Mouse (Mus musculus) forebrain, postnatal 0 days (tissue): ENCODE measurements around the gene Lars2. TPM values are rescaled to one million over a fixed set of nuclear protein-coding genes. Genes with fewer than 3 reads are reported as not detected.
"Not testable (repeated sequence)": the region's sequence is repeated elsewhere in the genome, so short reads cannot be mapped to it uniquely, and the experiment has no call there.

Experiments
- ATAC-seq: fragments of 200-750 bp; cut with Nextera tagmentation; 2 replicates; pipeline ENCODE4 v1.8.0; 2017; ENCODE audit warnings: mild to moderate bottlenecking, moderate library complexity
- DNase-seq: peaks from one replicate; pipeline ENCODE4 v3.0.0-alpha.2; 2015
- H3K27ac ChIP-seq: fragments of 300-500 bp; sonication (generic); 2 replicates; pipeline ENCODE4 v1.5.1; 2014; ENCODE audit warnings: low read depth, mild to moderate bottlenecking, antibody characterized with exemption, low read length, moderate library complexity, mixed read lengths
- H3K27me3 ChIP-seq: fragments of 300-500 bp; sonication (generic); 2 replicates; pipeline ENCODE4 v1.6.1; 2014; ENCODE audit warnings: mild to moderate bottlenecking, low read length, mixed read lengths; ENCODE audit not compliant: insufficient read depth
- H3K36me3 ChIP-seq: fragments of 300-500 bp; sonication (generic); 2 replicates; pipeline ENCODE4 v1.6.1; 2014; ENCODE audit warnings: mild to moderate bottlenecking, moderate library complexity; ENCODE audit not compliant: insufficient read depth
- H3K4me1 ChIP-seq: fragments of 300-500 bp; sonication (generic); 2 replicates; pipeline ENCODE4 v1.6.1; 2014; ENCODE audit warnings: antibody characterized with exemption; ENCODE audit not compliant: insufficient read depth
- H3K4me2 ChIP-seq: fragments of 300-500 bp; sonication (generic); 2 replicates; pipeline ENCODE4 v1.6.1; 2014; ENCODE audit warnings: low read depth, mild to moderate bottlenecking, moderate library complexity
- H3K4me3 ChIP-seq: fragments of 300-500 bp; sonication (generic); 2 replicates; pipeline ENCODE4 v1.5.1; 2014; ENCODE audit warnings: low read depth, low read length, mixed read lengths
- H3K9ac ChIP-seq: fragments of 300-500 bp; sonication (generic); 2 replicates; pipeline ENCODE4 v1.6.1; 2014; ENCODE audit warnings: mild to moderate bottlenecking
- H3K9me3 ChIP-seq: fragments of 300-500 bp; sonication (generic); 2 replicates; pipeline ENCODE4 v1.6.1; 2016; ENCODE audit warnings: low read length
- CTCF ChIP-seq: sonication (generic); IDR thresholded peaks from 2 replicates; pipeline ENCODE4 v1.5.1; 2016; ENCODE audit warnings: antibody characterized with exemption, control low read depth, low read depth
- WGBS: fragments of 180-500 bp; shearing (Covaris S2); extraction: QIAGEN DNeasy Blood & Tissue Kit; methylation state at CpG from one replicate; pipeline ENCODE4 v1.1.7; 2014; 5-methylcytosine and 5-hydroxymethylcytosine counted together
- polyA plus RNA-seq: library from polyadenylated mRNA; unstranded; fragments of >200 nt; fragmentation: Nextera tagmentation; extraction: Ambion mirVana; gene quantifications from 2 replicates; pipeline ENCODE4 v1.2.1, GENCODE M21; 2015
- total RNA-seq: library from RNA; depleted of rRNA; stranded (reverse); fragments of >200 nt; gene quantifications from 2 replicates; pipeline ENCODE4 v1.2.3, GENCODE M21; 2014

Lars2 gene
- total and polyA plus RNA-seq, 2 experiments from 2014 or later: 83.3 to 876 TPM

- no peaks in the 10 kb centered on the region for H3K27me3 ChIP-seq
- H3K9ac ChIP-seq: no peak overlapping the region
- no peaks in the 10 kb centered on the region for H3K4me1 ChIP-seq
- WGBS: 83% methylated on average over 4 of the region's 4 CpGs
- no peak for TF ChIP-seq CTCF
- H3K27ac ChIP-seq: no peak overlapping the region
- no peak overlapping the region for H3K4me2 ChIP-seq
- H3K4me3 ChIP-seq: no peak overlapping the region
- ATAC-seq (no peak), DNase-seq (no peak)
- H3K36me3 ChIP-seq: peaks cover 9% of the 10 kb centered on the region; the same call in 1 of the 2 replicates
- no peaks in the 10 kb centered on the region for H3K9me3 ChIP-seq
These were observed 63.1 kb downstream of the Lars2 start for GRCm38 (mm10) chr9:123429863-123430262.

- DNase-seq (no peak), ATAC-seq (no peak)
- no peak overlapping the region for H3K4me3 ChIP-seq
These were observed 64.2 kb downstream of the Lars2 start for GRCm38 (mm10) chr9:123430973-123431372.

GRCm38 (mm10) chr9:123438223-123438622 is 71.5 kb downstream of the Lars2 start:
- Histone ChIP-seq H3K4me3 (no peak overlapping the region), H3K4me1 (no peaks in the 10 kb centered on the region), H3K4me2 (no peak overlapping the region), H3K9me3 (no peaks in the 10 kb centered on the region), H3K27ac (no peak overlapping the region), H3K36me3 (peaks cover 24% of the 10 kb centered on the region), H3K27me3 (no peaks in the 10 kb centered on the region), H3K9ac (peak overlapping the region; percentile 18; the same call in 1 of the 2 replicates)
- DNase-seq (no peak), ATAC-seq (no peak)
- 65% methylated on average over 2 of the region's 2 CpGs for WGBS
- TF ChIP-seq CTCF: no peak

More at GRCm38 (mm10) chr9:123430973-123431372, 64.2 kb downstream of the Lars2 start:
- Histone ChIP-seq H3K9me3 (no peaks in the 10 kb centered on the region), H3K9ac (no peak overlapping the region), H3K4me2 (no peak overlapping the region), H3K27me3 (no peaks in the 10 kb centered on the region), H3K4me1 (no peaks in the 10 kb centered on the region), H3K36me3 (peaks cover 10% of the 10 kb centered on the region), H3K27ac (no peak overlapping the region)
- no peak for TF ChIP-seq CTCF

GRCm38 (mm10) chr9:123440230-123441058 is 73.7 kb downstream of the Lars2 start:
- no peak; the same call in none of the 2 replicates for TF ChIP-seq CTCF
- peak; percentile 45 for DNase-seq
- Histone ChIP-seq H3K9me3 (no peaks in the 10 kb centered on the region), H3K4me2 (no peak overlapping the region), H3K9ac (no peak overlapping the region), H3K36me3 (peaks cover 17% of the 10 kb centered on the region), H3K4me1 (no peaks in the 10 kb centered on the region), H3K27ac (no peak overlapping the region), H3K27me3 (no peaks in the 10 kb centered on the region), H3K4me3 (no peak overlapping the region)
- WGBS: 40% methylated on average over 5 of the region's 5 CpGs
- ATAC-seq: no peak

GRCm38 (mm10) chr9:123447101-123447500 is 80.4 kb downstream of the Lars2 start:
- DNase-seq, ATAC-seq: not testable (repeated sequence)

GRCm38 (mm10) chr9:123448594-123448993 is 81.9 kb downstream of the Lars2 start:
- DNase-seq: no peak
- Histone ChIP-seq H3K27ac (no peak overlapping the region), H3K4me2 (no peak overlapping the region), H3K36me3 (peaks cover 7% of the 10 kb centered on the region), H3K9ac (no peak overlapping the region), H3K9me3 (no peaks in the 10 kb centered on the region), H3K4me1 (no peaks in the 10 kb centered on the region), H3K27me3 (no peaks in the 10 kb centered on the region), H3K4me3 (no peak overlapping the region)
- no peak for ATAC-seq
- TF ChIP-seq CTCF: no peak

More at GRCm38 (mm10) chr9:123447101-123447500, 80.4 kb downstream of the Lars2 start:
- not testable (repeated sequence) for H3K27me3 ChIP-seq, H3K9ac ChIP-seq, H3K27ac ChIP-seq, H3K36me3 ChIP-seq, H3K9me3 ChIP-seq, H3K4me1 ChIP-seq, H3K4me3 ChIP-seq, H3K4me2 ChIP-seq
- 95% methylated on average over 3 of the region's 3 CpGs for WGBS
- TF ChIP-seq CTCF: peak; percentile 22

GRCm38 (mm10) chr9:123450174-123450573 is 83.4 kb downstream of the Lars2 start:
- Histone ChIP-seq H3K4me1 (no peaks in the 10 kb centered on the region), H3K27me3 (no peaks in the 10 kb centered on the region), H3K4me2 (no peak overlapping the region), H3K36me3 (peaks cover 17% of the 10 kb centered on the region), H3K4me3 (no peak overlapping the region), H3K9ac (no peak overlapping the region), H3K27ac (no peak overlapping the region), H3K9me3 (no peaks in the 10 kb centered on the region)
- TF ChIP-seq CTCF: peak; percentile 79
- DNase-seq: peak; percentile 80
- peak; percentile 36; the same call in 1 of the 2 replicates for ATAC-seq
- 48% methylated on average over 2 of the region's 2 CpGs for WGBS
